Mouse (Mus musculus): ENCODE data around the gene Efna2. TPM values are rescaled to one million over a fixed set of nuclear protein-coding genes. Genes with fewer than 3 reads are reported as not detected.
A peak's percentile ranks its signal among the peaks of the same experiment; 100 is the strongest.

Efna2 gene
- polyA plus RNA-seq, 1 experiment from 2014 or later: 21.5 TPM

DNA sequence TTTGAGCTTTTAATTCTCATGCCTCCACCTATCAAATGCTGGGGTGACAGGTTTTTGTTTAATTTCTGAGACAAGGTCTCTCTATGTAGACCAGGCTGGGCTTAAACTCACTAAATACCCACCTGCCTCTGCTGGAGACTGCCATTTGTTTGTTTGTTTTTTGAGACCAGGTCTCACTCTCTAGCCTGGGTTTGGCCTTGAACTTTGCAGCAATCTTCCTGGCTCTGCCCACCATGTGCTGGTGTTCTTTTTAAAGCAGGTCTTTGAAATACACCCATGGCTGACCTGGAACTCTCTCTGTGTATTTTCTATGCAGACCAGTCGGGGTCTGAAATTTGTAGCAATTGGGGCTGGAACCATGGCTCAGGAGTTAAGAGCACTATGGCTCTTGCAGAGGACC lies 43.6 kb upstream of the Efna2 start:
- ATAC-seq: no peak
- H3K4me1 ChIP-seq (ENCODE audit: control insufficient read depth, insufficient read depth, low read depth, low read length): peaks cover 37% of the 10 kb centered on the region
- H3K9me3 ChIP-seq (ENCODE audit: control insufficient read depth, low read length): no peaks in the 10 kb centered on the region
- no peak overlapping the region for H3K4me2 ChIP-seq (ENCODE audit: low read length)
- H3K4me3 ChIP-seq (ENCODE audit: low read length): no peak overlapping the region
- no peaks in the 10 kb centered on the region for H3K27me3 ChIP-seq (replicated peaks; ENCODE audit: control insufficient read depth, insufficient read depth, low read length)
- 81% methylated on average over 1 of the region's 1 CpGs for WGBS
- no peak overlapping the region for H3K9ac ChIP-seq (ENCODE audit: low read depth, low read length)
- H3K27ac ChIP-seq (ENCODE audit: low read depth, low read length): no peak overlapping the region
- H3K36me3 ChIP-seq (ENCODE audit: control insufficient read depth, insufficient read depth, low read length): peaks cover 35% of the 10 kb centered on the region; the same call in 1 of the 2 replicates

DNA sequence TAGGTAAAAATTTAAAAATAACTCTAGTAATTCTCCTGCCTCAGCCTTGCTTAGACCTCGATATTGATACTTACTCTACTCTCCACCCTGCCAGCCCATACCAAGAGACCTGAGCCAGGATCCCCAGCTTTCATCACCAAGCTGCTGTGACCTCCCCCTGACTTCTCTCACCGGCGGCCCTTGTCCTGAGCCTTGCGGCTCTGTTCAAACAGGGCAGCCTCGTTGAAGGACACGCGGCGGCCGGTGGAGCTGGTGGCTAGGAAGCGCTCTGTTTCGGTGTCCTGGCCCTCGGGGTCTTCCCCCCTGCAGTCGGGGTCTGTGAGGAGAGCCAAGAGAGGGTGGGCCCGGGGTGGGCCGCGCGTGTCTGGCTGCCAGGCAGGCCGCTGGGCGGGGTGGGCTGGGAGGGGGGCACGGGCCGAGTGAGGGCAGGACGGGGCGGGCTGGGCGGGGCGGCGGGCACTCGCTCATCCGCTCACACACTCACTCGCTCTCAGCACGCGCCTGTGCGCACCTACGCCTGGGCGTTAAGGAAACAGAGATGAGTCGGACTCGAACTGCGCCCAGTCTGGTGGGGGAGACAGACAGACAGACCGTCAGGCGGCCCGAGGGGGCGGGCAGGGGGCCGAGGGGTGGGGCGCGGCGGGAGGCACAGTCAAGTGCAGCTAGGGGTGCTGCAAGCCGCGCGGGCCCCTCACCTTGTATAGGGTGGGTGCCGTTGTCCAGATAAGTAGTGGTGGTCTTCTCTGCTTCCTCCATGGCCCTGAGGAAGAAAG lies 42.9 kb upstream of the Efna2 start:
- Histone ChIP-seq H3K27me3 (replicated peaks; ENCODE audit: control insufficient read depth, insufficient read depth, low read length) (no peaks in the 10 kb centered on the region), H3K4me3 (ENCODE audit: low read length) (peak overlapping the region; percentile 77), H3K27ac (ENCODE audit: low read depth, low read length) (peak overlapping the region; percentile 92), H3K4me2 (ENCODE audit: low read length) (peak overlapping the region; percentile 75), H3K9me3 (ENCODE audit: control insufficient read depth, low read length) (no peaks in the 10 kb centered on the region), H3K9ac (ENCODE audit: low read depth, low read length) (peak overlapping the region; percentile 88), H3K4me1 (ENCODE audit: control insufficient read depth, insufficient read depth, low read depth, low read length) (peaks cover 36% of the 10 kb centered on the region), H3K36me3 (ENCODE audit: control insufficient read depth, insufficient read depth, low read length) (peaks cover 31% of the 10 kb centered on the region; the same call in 1 of the 2 replicates)
- WGBS: 23% methylated on average over 42 of the region's 49 CpGs
- ATAC-seq: no peak

DNA sequence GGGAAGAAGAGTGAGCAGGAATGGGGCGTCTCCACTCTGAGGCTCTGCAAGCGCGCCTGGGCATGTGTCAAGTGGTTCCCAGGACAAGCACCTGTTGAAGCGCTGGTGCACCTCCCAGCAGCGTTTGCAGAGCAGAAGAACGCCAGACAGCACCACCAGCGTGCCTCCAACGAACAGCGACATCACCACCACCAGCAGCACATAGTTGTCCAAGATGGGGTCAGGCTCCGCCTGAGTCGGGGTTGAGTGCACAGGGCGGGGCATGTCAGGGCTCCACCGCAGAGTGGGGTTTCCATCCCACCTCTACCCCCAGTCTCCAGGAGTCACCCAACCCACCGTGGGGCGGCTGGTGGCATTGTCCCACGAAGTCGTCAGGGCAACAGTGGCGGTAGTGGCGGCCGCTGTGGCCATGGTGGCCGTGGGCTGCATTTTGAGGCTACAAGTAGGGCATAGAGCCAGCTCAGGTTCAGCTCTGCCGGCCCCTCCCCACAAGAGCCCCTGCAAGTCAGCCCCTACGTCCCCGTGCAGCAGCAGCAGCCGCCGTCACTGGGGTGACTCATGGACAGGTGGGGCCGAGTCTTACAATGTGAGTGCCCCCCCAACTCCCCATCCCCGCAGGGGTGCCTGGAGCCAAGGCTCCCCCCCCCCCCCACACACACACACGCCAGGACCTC lies 42.2 kb upstream of the Efna2 start:
- H3K9ac ChIP-seq (ENCODE audit: low read depth, low read length): peak overlapping the region; percentile 88
- peaks cover 27% of the 10 kb centered on the region; the same call in 1 of the 2 replicates for H3K36me3 ChIP-seq (ENCODE audit: control insufficient read depth, insufficient read depth, low read length)
- peak overlapping the region; percentile 77 for H3K4me3 ChIP-seq (ENCODE audit: low read length)
- H3K4me1 ChIP-seq (ENCODE audit: control insufficient read depth, insufficient read depth, low read depth, low read length): peaks cover 30% of the 10 kb centered on the region
- H3K9me3 ChIP-seq (ENCODE audit: control insufficient read depth, low read length): no peaks in the 10 kb centered on the region
- no peaks in the 10 kb centered on the region for H3K27me3 ChIP-seq (replicated peaks; ENCODE audit: control insufficient read depth, insufficient read depth, low read length)
- WGBS: 2% methylated on average over 24 of the region's 29 CpGs
- peak overlapping the region; percentile 92 for H3K27ac ChIP-seq (ENCODE audit: low read depth, low read length)
- ATAC-seq: no peak
- H3K4me2 ChIP-seq (ENCODE audit: low read length): peak overlapping the region; percentile 75

DNA sequence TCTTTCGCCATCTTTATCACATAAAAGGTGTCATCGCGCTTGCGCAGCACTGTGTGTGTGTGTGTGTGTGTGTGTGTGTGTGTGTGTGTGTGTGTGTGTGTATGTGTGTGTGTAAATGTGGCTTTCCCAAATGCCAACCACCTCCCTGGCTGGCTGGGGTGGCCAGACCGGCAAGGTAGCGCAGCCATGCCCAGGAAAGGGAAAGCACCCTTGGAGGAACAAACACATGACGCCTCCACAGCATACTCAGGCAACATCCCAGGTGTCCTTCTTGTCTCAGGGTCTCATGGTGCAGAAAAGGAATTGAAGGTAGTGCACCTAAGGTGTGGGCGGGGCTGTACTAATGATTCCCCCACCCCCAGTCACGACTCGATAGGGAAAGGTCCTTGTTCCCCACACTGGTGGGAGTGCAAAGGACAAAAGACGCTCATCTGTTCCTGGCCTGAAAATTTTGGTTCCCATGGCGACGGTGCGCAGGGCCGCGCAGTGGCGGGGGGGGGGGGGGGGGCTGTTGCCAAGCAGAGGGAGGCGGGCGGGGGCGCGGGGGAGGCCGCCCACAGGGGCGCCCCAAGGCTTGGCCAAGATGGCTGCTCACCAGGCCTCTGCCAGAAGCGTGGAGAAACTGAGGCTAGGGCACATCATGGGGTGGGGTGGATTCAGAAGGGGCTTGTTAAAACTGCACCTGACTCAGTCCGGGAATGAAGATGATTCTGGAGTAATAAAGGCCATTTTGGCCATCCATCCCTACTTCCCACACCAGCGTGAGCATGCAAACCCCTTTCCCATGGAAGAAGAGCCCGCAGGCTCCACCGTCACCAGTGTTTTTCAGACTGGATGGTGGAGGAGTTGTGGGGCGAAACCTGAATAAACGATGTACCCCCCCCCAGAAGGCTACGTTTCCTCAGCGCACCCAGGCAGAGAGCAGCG lies 41.4 kb upstream of the Efna2 start:
- peaks cover 20% of the 10 kb centered on the region; the same call in 1 of the 2 replicates for H3K36me3 ChIP-seq (ENCODE audit: control insufficient read depth, insufficient read depth, low read length)
- peaks cover 31% of the 10 kb centered on the region for H3K4me1 ChIP-seq (ENCODE audit: control insufficient read depth, insufficient read depth, low read depth, low read length)
- H3K27me3 ChIP-seq (replicated peaks; ENCODE audit: control insufficient read depth, insufficient read depth, low read length): no peaks in the 10 kb centered on the region
- ATAC-seq: no peak
- peak overlapping the region; percentile 75 for H3K4me2 ChIP-seq (ENCODE audit: low read length)
- H3K9ac ChIP-seq (ENCODE audit: low read depth, low read length): peak overlapping the region; percentile 88
- H3K9me3 ChIP-seq (ENCODE audit: control insufficient read depth, low read length): no peaks in the 10 kb centered on the region
- H3K4me3 ChIP-seq (ENCODE audit: low read length): peak overlapping the region; percentile 77
- H3K27ac ChIP-seq (ENCODE audit: low read depth, low read length): peak overlapping the region; percentile 92
- WGBS: 1% methylated on average over 32 of the region's 33 CpGs

DNA sequence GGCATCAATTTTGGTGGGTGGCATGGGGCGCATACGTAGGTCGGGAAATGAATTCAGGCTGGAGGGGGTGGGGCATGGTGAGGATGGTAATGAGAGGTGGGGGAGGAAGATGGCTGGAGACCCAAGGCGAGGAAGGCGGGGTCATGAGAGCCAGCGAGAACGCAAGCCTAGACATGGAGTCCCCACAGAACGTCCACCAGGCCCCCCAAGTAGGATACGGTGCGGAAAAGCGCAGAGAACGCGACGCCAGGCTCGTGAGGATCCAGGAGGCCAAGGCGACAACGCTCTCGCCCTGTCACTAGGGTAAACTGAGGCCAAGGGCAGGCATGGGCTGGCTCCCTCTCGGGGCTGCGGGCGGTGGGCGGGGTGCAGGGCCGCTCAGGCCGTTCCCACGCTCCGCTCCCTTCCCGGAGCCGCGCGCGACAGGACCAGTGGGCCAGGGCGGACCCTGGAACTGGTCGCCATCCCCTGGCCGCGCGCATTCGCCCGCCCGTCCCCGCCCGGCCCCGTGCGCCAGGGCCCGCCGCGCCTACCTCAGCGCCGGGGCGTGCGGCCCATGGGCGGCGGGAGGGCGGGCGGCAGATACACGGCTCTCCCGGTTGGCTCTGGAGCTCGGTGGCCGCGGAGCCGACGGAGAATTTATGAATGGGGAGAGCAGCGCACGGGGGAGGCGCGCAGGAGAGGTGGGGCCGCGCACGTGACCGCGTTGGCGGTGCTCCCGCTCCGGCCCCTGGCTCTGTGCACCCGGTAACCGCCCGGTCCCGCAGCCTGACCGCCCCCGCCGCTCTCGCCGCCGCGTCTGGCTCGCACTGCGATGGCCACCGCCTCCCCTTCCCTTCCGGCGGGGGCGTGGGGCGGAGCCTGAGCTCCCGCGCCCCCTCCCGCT lies 40.5 kb upstream of the Efna2 start, which contains the start of gene Atp5d:
Gene Atp5d (plus strand): TSS at position 80 of the 886 bp plus-strand sequence.
- Histone ChIP-seq H3K4me2 (ENCODE audit: low read length) (peak within 1 kb of the TSS; percentile 75), H3K4me1 (ENCODE audit: control insufficient read depth, insufficient read depth, low read depth, low read length) (peaks cover 37% of the 10 kb centered on the region), H3K36me3 (ENCODE audit: control insufficient read depth, insufficient read depth, low read length) (peaks cover 17% of the 10 kb centered on the region; the same call in 1 of the 2 replicates), H3K9me3 (ENCODE audit: control insufficient read depth, low read length) (no peaks in the 10 kb centered on the region), H3K27me3 (replicated peaks; ENCODE audit: control insufficient read depth, insufficient read depth, low read length) (no peaks in the 10 kb centered on the region), H3K4me3 (ENCODE audit: low read length) (peak within 1 kb of the TSS; percentile 77), H3K27ac (ENCODE audit: low read depth, low read length) (peak within 1 kb of the TSS; percentile 92), H3K9ac (ENCODE audit: low read depth, low read length) (peak within 1 kb of the TSS; percentile 88)
- peak; percentile 7 for ATAC-seq
- under 1% methylated on average over 46 of the region's 94 CpGs for whole genome bisulfite sequencing

DNA sequence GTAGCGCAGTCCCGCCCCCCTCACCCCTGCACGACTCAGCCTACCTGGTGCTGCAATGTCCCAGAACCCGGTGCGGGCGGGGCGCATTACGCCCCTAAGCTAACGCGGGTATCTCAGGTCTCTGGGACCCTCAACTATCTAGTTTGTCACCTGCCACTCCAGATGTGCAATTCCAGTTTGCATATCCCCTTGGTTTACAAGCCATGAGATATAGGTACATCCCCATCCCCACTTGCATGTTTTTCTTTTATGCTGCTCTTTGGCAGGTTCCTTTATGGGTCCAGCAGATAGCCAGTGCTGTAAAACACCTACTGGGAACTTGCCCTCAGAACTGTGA lies 39.9 kb upstream of the Efna2 start:
- Histone ChIP-seq H3K27me3 (replicated peaks; ENCODE audit: control insufficient read depth, insufficient read depth, low read length) (no peaks in the 10 kb centered on the region), H3K4me3 (ENCODE audit: low read length) (peak overlapping the region; percentile 77), H3K9ac (ENCODE audit: low read depth, low read length) (peak overlapping the region; percentile 88), H3K4me2 (ENCODE audit: low read length) (peak overlapping the region; percentile 75), H3K27ac (ENCODE audit: low read depth, low read length) (peak overlapping the region; percentile 92), H3K36me3 (ENCODE audit: control insufficient read depth, insufficient read depth, low read length) (peaks cover 18% of the 10 kb centered on the region; the same call in 1 of the 2 replicates), H3K9me3 (ENCODE audit: control insufficient read depth, low read length) (no peaks in the 10 kb centered on the region), H3K4me1 (ENCODE audit: control insufficient read depth, insufficient read depth, low read depth, low read length) (peaks cover 37% of the 10 kb centered on the region)
- WGBS: 0% methylated on average over 8 of the region's 10 CpGs
- no peak for ATAC-seq

DNA sequence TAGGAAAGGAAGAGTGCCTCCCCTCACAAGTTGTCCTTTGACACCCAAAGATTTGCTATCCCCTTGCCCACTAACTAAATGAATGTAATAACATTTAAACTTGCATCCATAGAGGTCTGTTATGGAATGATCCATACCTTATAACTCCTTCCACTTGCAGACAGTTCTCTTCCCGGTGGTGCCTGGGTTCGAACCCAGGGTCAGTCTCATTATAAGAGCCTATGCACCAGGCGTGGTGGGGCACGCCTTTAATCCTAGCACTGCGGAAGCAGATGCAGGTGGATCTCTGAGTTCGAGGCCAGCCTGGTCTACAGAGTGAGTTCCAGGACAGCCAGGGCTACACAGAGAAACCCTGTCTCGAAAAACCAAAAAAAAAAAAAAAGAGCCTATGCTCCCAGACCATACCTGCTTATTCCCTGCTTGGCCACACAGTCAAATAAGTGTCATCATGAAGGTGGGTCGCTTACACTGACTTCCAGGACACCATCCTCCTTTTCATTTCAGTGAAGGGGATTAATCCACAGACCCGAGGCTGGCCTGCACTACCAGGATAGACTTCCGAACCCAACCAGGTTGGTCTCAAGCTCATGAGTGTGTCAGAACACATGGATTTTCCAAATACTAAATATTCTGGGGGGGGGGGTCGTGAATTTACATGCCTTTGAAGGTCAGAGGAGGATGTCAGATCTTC lies 39.2 kb upstream of the Efna2 start:
- no peak overlapping the region; the same call in 1 of the 2 replicates for H3K4me2 ChIP-seq (ENCODE audit: low read length)
- WGBS: 76% methylated on average over 11 of the region's 11 CpGs
- no peak overlapping the region for H3K4me3 ChIP-seq (ENCODE audit: low read length)
- H3K4me1 ChIP-seq (ENCODE audit: control insufficient read depth, insufficient read depth, low read depth, low read length): peaks cover 37% of the 10 kb centered on the region
- H3K27me3 ChIP-seq (replicated peaks; ENCODE audit: control insufficient read depth, insufficient read depth, low read length): no peaks in the 10 kb centered on the region
- H3K9me3 ChIP-seq (ENCODE audit: control insufficient read depth, low read length): no peaks in the 10 kb centered on the region
- H3K27ac ChIP-seq (ENCODE audit: low read depth, low read length): no peak overlapping the region
- H3K36me3 ChIP-seq (ENCODE audit: control insufficient read depth, insufficient read depth, low read length): peaks cover 19% of the 10 kb centered on the region; the same call in 1 of the 2 replicates
- no peak overlapping the region for H3K9ac ChIP-seq (ENCODE audit: low read depth, low read length)
- ATAC-seq: no peak

DNA sequence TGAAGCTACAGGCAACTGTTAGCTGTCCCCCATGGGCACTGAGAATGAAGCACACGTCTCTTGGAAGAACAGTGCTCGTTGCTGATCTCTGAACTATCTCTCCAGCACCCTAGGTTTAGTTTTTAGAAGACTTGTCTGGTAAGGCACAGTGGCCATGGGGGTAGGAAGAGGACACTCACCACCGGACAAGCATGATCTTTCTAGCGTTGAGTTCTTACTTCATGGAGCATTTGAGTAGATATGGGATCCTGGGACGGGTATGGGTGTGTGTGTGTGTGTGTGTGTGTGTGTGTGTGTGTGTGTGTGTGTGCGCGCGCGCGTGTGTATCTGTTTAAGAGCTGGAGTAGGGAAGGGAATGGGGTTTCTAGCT lies 38.6 kb upstream of the Efna2 start, which contains the start of gene Cbarp:
Gene Cbarp (minus strand): TSS at position 170 of the 370 bp plus-strand sequence.
- Histone ChIP-seq H3K27me3 (replicated peaks; ENCODE audit: control insufficient read depth, insufficient read depth, low read length) (no peaks in the 10 kb centered on the region), H3K27ac (ENCODE audit: low read depth, low read length) (peak within 1 kb of the TSS; percentile 92), H3K4me1 (ENCODE audit: control insufficient read depth, insufficient read depth, low read depth, low read length) (peaks cover 42% of the 10 kb centered on the region), H3K9me3 (ENCODE audit: control insufficient read depth, low read length) (no peaks in the 10 kb centered on the region), H3K36me3 (ENCODE audit: control insufficient read depth, insufficient read depth, low read length) (peaks cover 17% of the 10 kb centered on the region; the same call in 1 of the 2 replicates), H3K9ac (ENCODE audit: low read depth, low read length) (peak within 1 kb of the TSS; percentile 56), H3K4me2 (ENCODE audit: low read length) (peak within 1 kb of the TSS; percentile 61), H3K4me3 (ENCODE audit: low read length) (peak within 1 kb of the TSS; percentile 32)
- WGBS: 71% methylated on average over 10 of the region's 10 CpGs
- no peak for ATAC-seq

Data from hindbrain, embryonic 16.5 days (tissue).